ENCODE assay signal across 8 mouse cellular contexts in the genomic region with DNA sequence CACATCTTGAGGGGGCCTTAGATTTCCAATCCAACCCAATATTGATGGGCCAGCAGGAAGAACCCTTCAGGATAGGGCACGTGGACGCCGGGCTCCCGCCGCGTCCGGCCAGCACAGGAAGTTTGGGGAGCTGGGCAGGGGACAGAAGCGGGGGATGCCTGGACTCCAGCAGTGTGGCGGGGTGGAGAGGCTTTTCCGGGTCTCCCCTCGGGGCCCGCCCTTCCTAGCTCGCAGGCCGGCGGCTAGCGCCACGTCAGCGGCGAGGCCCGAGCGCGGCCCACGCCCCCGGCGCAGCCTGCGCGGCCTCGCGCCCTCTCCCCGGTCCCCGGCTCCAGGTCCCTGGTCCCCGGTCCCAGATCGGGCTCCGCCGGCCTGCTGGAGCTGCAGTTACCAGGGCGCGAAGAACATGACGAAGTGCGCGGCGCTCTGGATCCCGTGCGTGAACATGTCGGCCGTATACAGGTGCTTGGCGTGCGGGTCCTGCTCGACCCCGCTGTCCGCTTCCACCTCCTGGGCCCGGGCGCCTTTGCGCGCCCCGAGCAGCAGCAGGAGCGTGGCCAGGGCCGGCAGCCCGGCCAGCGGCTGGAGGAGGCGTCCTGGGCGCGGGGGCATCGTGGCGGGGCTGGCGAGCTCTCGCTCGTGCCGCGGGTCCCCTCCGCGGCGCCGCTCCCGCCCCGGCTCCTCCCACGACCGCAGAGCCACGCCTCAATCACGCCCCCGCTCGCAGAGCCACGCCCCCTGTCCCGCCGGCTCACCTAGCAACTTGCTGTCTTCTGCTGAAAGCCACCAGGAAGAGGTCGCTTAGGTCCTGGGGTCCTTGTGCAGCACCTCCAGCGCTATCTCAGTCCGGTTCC. TPM values are rescaled to one million over a fixed set of nuclear protein-coding genes. Genes with fewer than 3 reads are reported as not detected.
DNase-seq lines count a peak whose midpoint lies in the region; ATAC-seq lines count a peak whose summit lies in the region.

No protein-coding gene starts in this region.

- DNase-seq in adipocyte (ENCODE audit: low spot score): peak; percentile 69
- peak; percentile 87 for DNase-seq in embryo, embryonic 10 days (ENCODE audit: low spot score)
- peak; percentile 87 for DNase-seq in gastrocnemius, postnatal 14 days
- peak; percentile 56 to 80 for DNase-seq in left cerebral cortex, postnatal 14 days (ENCODE audit: low spot score in 2 of 2)
- DNase-seq in right cerebral cortex, postnatal 14 days: peak; percentile 77
- DNase-seq in urinary bladder, postnatal 25 days (ENCODE audit: low spot score): peak; percentile 92

- ATAC-seq in inflammation-experienced regulatory T-cells, adult 6 months: peak; percentile 91
- ATAC-seq in megakaryocyte-erythroid progenitor cell, adult 5-6 weeks (replicated peaks; ENCODE audit: low FRiP score, low TSS enrichment, poor library complexity, severe bottlenecking): peak; percentile 84

- intact Hi-C loops in gastrocnemius, postnatal 14 days (cut with DNase I; ENCODE audit: low total_unique reads): no loop called here
- intact Hi-C loops in left cerebral cortex, postnatal 14 days (cut with DNase I): no loop called here

RNA-seq across cellular contexts. Expression of a gene that starts 0.6 kb away (rescaled TPM):
- total RNA-seq in gastrocnemius, postnatal 14 days (2021): 10 to 100 TPM; 36.4 to 46.9 TPM
- polyA plus RNA-seq in inflammation-experienced regulatory T-cells, adult 6 months (2017; shearing (Covaris generic)): 10 to 100 TPM; 13.8 to 48.2 (median 18.8) TPM
- total RNA-seq in left cerebral cortex, postnatal 14 days (2021): 10 to 100 TPM; 42.7 to 46.0 TPM
- 44.9 and 52.1 TPM in 2 replicates for total RNA-seq in megakaryocyte-erythroid progenitor cell, adult 5-6 weeks (2014; fragmentation: Nextera tagmentation)
- total RNA-seq in megakaryocyte-erythroid progenitor cell, adult 5-6 weeks (2017): 31.5 and 41.2 TPM in 2 replicates

Comparison
In these comparisons a context has a peak if more than half of its experiments do, and no peak if none do; other contexts are left out.
1. Peak in every context shown above with its lines: DNase-seq and ATAC-seq.